Mouse (Mus musculus) liver, postnatal 0 days (tissue): ENCODE data around the gene Cldn16.

ENCODE experiments used
- CTCF ChIP-seq: sonication (generic); IDR thresholded peaks from 2 replicates; pipeline ENCODE4 v1.5.1; 2016; ENCODE audit warnings: antibody characterized with exemption, low read depth
- EP300 ChIP-seq: IDR thresholded peaks from 2 replicates; pipeline ENCODE4 v1.6.1; 2016; ENCODE audit warnings: antibody characterized with exemption, low read depth, mild to moderate bottlenecking

- TF ChIP-seq EP300 (no peak), CTCF (no peak)
These were observed 6.8 kb upstream of the Cldn16 start for GRCm38 (mm10) chr16:26456182-26456581.
